14 mouse cellular contexts compared by ENCODE assay signal in the genomic region with DNA sequence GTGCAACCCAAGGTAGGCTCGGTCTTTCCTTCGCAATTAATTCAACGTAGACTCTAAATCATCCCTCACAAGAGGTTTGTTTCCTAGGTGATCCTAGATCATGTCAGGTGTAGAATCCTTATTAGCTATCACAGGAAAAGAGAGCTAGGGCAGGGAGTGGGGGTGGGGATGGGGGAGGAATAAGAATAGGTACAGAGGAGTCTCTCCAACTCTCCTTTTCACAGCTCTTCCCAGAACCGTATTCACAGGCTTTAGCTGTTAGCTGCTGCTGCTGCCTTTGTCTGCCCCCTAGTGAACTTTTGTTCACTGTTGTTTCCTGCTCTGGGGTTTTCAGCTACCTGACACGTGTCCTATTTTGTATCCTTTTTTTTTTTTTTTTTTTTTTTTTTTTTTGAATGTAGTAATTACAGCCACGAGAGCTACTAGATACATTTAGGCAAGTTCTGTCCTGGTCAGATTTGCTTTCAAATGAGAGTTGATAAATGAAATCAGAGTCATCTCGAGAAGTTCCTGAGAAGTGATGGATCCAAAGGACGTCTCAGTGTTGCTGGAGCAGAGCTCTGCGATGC.
DNase-seq lines count a peak whose midpoint lies in the region; ATAC-seq and TF ChIP-seq lines count a peak whose summit lies in the region.
"Had no signal": no experiment of that assay in that cellular context is flagged by ENCODE, and none has a peak within 500 bp of the region (broad histone marks: within the 10 kb centered on the region; RNA-seq: fewer than 3 reads in every experiment).

No protein-coding gene starts in this region.

- H3K27me3 ChIP-seq in forebrain, embryonic 12.5 days, result 0 out of 2 replicates have a peak, but pooled peaks cover 8% of the 10 kb centered on the region
- H3K27me3 ChIP-seq in midbrain, embryonic 10.5 days (ENCODE audit: low read depth, poor library complexity, severe bottlenecking), result peaks cover 14% of the 10 kb centered on the region; the same call in 1 of the 2 replicates
- no peaks in the 10 kb centered on the region for H3K27me3 ChIP-seq in lung, postnatal 0 days (replicated peaks; ENCODE audit: insufficient read depth, low read length)

- no peak for TF ChIP-seq CTCF in lung, postnatal 0 days (IDR thresholded peaks at IDR 0.05)

- H3K4me2 ChIP-seq in forebrain, embryonic 12.5 days, result no peak overlapping the region
- H3K4me2 ChIP-seq in lung, postnatal 0 days (replicated peaks; ENCODE audit: low read depth, low read length), result no peak overlapping the region

- peaks cover 35% of the 10 kb centered on the region for H3K4me1 ChIP-seq in forebrain, embryonic 12.5 days
- H3K4me1 ChIP-seq in midbrain, embryonic 10.5 days, result peaks cover 36% of the 10 kb centered on the region
- no peaks in the 10 kb centered on the region for H3K4me1 ChIP-seq in lung, postnatal 0 days (ENCODE audit: insufficient read depth, low read depth, low read length)

- ATAC-seq in forebrain, embryonic 12.5 days (ENCODE audit: low FRiP score), result peak; percentile 37; the same call in 1 of the 2 replicates
- ATAC-seq in granulocyte monocyte progenitor cell, adult 5-6 weeks (replicated peaks; ENCODE audit: poor library complexity, severe bottlenecking), result no peak
- ATAC-seq in lung, postnatal 0 days, result no peak

- DNase-seq in right cerebral cortex, postnatal 10 days (ENCODE audit: low spot score in 2 of 2), result peak; percentile 24 to 27
- DNase-seq in right cerebral cortex, postnatal 25 days, result no peak
- peak; percentile 14 for DNase-seq in midbrain, embryonic 10.5 days (ENCODE audit: low spot score)
- DNase-seq in yolk sac, embryonic 10.5 days (ENCODE audit: low spot score), result peak; percentile 3
- DNase-seq in thymus, postnatal 0 days (ENCODE audit: low spot score), result no peak
- no peak for DNase-seq in lung, postnatal 0 days (ENCODE audit: low spot score)
- DNase-seq: adrenal gland, postnatal 10 days; cerebellum, postnatal 36 days; gastrocnemius, adult 2 months; heart, postnatal 14 days; right cerebral cortex, postnatal 14 days; thymus, postnatal 4 days had no signal

- no peak overlapping the region for H3K4me3 ChIP-seq in forebrain, embryonic 12.5 days (replicated peaks)
- H3K4me3 ChIP-seq in midbrain, embryonic 10.5 days, result no peak overlapping the region
- H3K4me3 ChIP-seq in lung, postnatal 0 days (ENCODE audit: low read depth, low read length), result no peak overlapping the region
- H3K4me3 ChIP-seq: gastrocnemius, adult 2 months had no signal

- 26% methylated on average over 9 of the region's 9 CpGs for WGBS in forebrain, embryonic 12.5 days
- 49% methylated on average over 9 of the region's 9 CpGs for WGBS in midbrain, embryonic 10.5 days
- 61% methylated on average over 9 of the region's 9 CpGs for WGBS in lung, postnatal 0 days

- TF ChIP-seq EP300 in lung, postnatal 0 days (IDR thresholded peaks at IDR 0.05), result no peak

- no peaks in the 10 kb centered on the region for H3K9me3 ChIP-seq in forebrain, embryonic 12.5 days
- no peaks in the 10 kb centered on the region for H3K9me3 ChIP-seq in midbrain, embryonic 10.5 days (replicated peaks)
- no peaks in the 10 kb centered on the region for H3K9me3 ChIP-seq in lung, postnatal 0 days (ENCODE audit: low read length)

- H3K27ac ChIP-seq in forebrain, embryonic 12.5 days, result peak overlapping the region; percentile 68
- peak overlapping the region; percentile 57 for H3K27ac ChIP-seq in midbrain, embryonic 10.5 days (replicated peaks)
- H3K27ac ChIP-seq in lung, postnatal 0 days (ENCODE audit: low read length), result no peak overlapping the region
- H3K27ac ChIP-seq: gastrocnemius, adult 2 months had no signal

- no peak overlapping the region for H3K9ac ChIP-seq in forebrain, embryonic 12.5 days
- H3K9ac ChIP-seq in lung, postnatal 0 days (replicated peaks; ENCODE audit: low read depth), result no peak overlapping the region

- H3K36me3 ChIP-seq in forebrain, embryonic 12.5 days (replicated peaks), result no peaks in the 10 kb centered on the region
- H3K36me3 ChIP-seq in midbrain, embryonic 10.5 days, result no peaks in the 10 kb centered on the region
- H3K36me3 ChIP-seq in lung, postnatal 0 days (ENCODE audit: insufficient read depth, low read length), result no peaks in the 10 kb centered on the region

Comparison
In these comparisons a context has a peak if more than half of its experiments do, and no peak if none do; other contexts are left out.
1. DNase-seq: peak in right cerebral cortex, postnatal 10 days (2 of 2), midbrain, embryonic 10.5 days (single experiment) and yolk sac, embryonic 10.5 days (single experiment); none in right cerebral cortex, postnatal 25 days (single experiment), thymus, postnatal 0 days (single experiment) and lung, postnatal 0 days (single experiment).